Mouse (Mus musculus): ENCODE measurements at regions not wholly inside any gene's neighbourhood (a gene's known extent, or its start where the extent isn't known, plus 50 kb on each side); places are given as distances from the start of the nearest gene placed in this dataset.

GRCm38 (mm10) chr13:43733061-43733460, 51.5 kb upstream of the Cd83 start:
- no peak for TF ChIP-seq CTCF (IDR thresholded peaks at IDR 0.05; ENCODE audit: extremely low read depth, insufficient read depth, insufficient read length, insufficient replicate concordance)
- no peak for TF ChIP-seq POLR2A (IDR thresholded peaks at IDR 0.05; ENCODE audit: low read depth, low read length)
